Mouse (Mus musculus): ENCODE results near the gene Tssk4. TPM values are rescaled to one million over a fixed set of nuclear protein-coding genes. Genes with fewer than 3 reads are reported as not detected.

The Tssk4 gene
- polyA plus RNA-seq, 1 experiment from 2014 or later = 0.24 TPM

DNA sequence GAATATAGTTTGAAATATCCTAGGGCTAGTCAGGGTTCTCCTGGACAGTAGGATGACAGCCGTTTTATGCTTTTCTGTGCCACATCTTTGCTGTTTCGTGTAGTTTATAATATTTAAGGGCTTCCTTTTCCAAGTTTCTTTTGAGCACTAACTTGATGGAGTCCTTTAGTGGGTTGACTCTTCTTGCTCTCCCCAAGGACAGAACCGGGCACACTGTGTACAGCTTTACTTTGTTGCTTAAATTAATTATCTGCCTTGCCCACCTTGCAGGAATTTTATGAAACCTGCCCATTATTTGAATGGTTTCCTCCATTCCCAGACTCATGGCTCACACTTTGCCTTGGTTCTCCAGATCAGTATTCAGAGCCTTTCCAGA lies 32.1 kb downstream of the Tssk4 start:
- Histone ChIP-seq H3K4me1 (ENCODE audit: control insufficient read depth, insufficient read depth, low read length) (peaks cover 3% of the 10 kb centered on the region; the same call in 1 of the 2 replicates), H3K4me2 (ENCODE audit: low read depth, low read length) (peak overlapping the region; percentile 47), H3K9me3 (ENCODE audit: control insufficient read depth, low read length) (no peaks in the 10 kb centered on the region), H3K27ac (ENCODE audit: low read depth, low read length) (peak overlapping the region; percentile 6; the same call in 1 of the 2 replicates), H3K27me3 (ENCODE audit: control insufficient read depth, insufficient read depth, low read length) (no peaks in the 10 kb centered on the region), H3K9ac (replicated peaks; ENCODE audit: low read depth, low read length) (peak overlapping the region; percentile 17; the same call in 1 of the 2 replicates), H3K36me3 (ENCODE audit: control insufficient read depth, insufficient read depth, low read length) (peaks cover 14% of the 10 kb centered on the region), H3K4me3 (ENCODE audit: low read depth, low read length) (peak overlapping the region; percentile 65)
- ATAC-seq (ENCODE audit: low read depth) = peak; percentile 52
- 11% methylated on average over 3 of the region's 3 CpGs for WGBS

DNA sequence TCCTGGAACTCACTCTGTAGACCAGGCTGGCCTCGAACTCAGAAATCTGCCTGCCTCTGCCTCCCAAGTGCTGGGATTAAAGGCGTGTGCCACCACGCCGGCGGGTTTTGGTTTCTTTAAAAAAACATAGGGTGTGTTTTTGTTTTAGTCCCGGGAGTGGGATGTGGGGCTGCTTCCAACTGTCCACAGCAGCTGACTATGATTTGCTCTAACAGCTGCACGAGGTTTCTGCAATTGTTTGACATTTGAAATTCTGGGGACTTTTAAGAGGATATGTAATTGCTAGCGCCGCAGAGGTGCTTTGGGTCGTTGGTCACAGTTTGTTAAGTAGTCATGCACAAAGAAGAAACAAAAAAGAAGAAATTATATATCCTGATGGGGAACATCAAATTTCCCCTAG lies 39.4 kb downstream of the Tssk4 start:
- no peaks in the 10 kb centered on the region for H3K9me3 ChIP-seq (ENCODE audit: control insufficient read depth, low read length)
- H3K4me1 ChIP-seq (ENCODE audit: control insufficient read depth, insufficient read depth, low read length) = no peaks in the 10 kb centered on the region
- ATAC-seq (ENCODE audit: low read depth) = no peak

DNA sequence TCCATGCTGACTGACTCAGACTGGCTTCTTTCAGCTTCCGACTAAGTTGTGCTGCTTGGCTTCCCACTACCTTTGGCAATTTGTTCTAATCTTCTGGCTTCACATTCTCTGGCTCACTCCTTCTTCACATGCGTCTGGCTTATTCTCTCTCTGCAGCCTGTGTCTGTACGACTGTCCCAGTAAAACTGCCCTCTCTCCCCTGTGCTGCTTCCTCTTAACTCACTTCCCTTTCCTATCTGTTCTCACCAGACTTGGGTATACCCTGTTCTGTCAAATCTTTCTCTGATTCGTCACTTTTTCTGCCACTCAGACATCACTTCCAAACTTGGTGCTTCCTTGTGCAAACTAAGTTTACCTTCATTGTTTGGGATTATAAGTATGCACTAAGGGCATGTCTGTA lies 47.2 kb downstream of the Tssk4 start:
- H3K4me1 ChIP-seq (ENCODE audit: control insufficient read depth, insufficient read depth, low read length) = no peaks in the 10 kb centered on the region
- no peaks in the 10 kb centered on the region for H3K36me3 ChIP-seq (ENCODE audit: control insufficient read depth, insufficient read depth, low read length)
- ATAC-seq (ENCODE audit: low read depth) = no peak
- H3K27me3 ChIP-seq (ENCODE audit: control insufficient read depth, insufficient read depth, low read length) = no peaks in the 10 kb centered on the region
- no peak overlapping the region for H3K4me3 ChIP-seq (ENCODE audit: low read depth, low read length)
- no peak overlapping the region for H3K9ac ChIP-seq (replicated peaks; ENCODE audit: low read depth, low read length)
- no peak overlapping the region for H3K27ac ChIP-seq (ENCODE audit: low read depth, low read length)
- H3K9me3 ChIP-seq (ENCODE audit: control insufficient read depth, low read length) = no peaks in the 10 kb centered on the region
- H3K4me2 ChIP-seq (ENCODE audit: low read depth, low read length) = no peak overlapping the region
- 87% methylated on average over 4 of the region's 4 CpGs for WGBS

More for the DNA sequence above, 39.4 kb downstream of the Tssk4 start:
- no peak overlapping the region for H3K27ac ChIP-seq (ENCODE audit: low read depth, low read length)
- H3K27me3 ChIP-seq (ENCODE audit: control insufficient read depth, insufficient read depth, low read length) = no peaks in the 10 kb centered on the region
- H3K4me3 ChIP-seq (ENCODE audit: low read depth, low read length) = no peak overlapping the region
- no peak overlapping the region for H3K9ac ChIP-seq (replicated peaks; ENCODE audit: low read depth, low read length)
- 86% methylated on average over 10 of the region's 10 CpGs for WGBS
- no peak overlapping the region for H3K4me2 ChIP-seq (ENCODE audit: low read depth, low read length)
- no peaks in the 10 kb centered on the region for H3K36me3 ChIP-seq (ENCODE audit: control insufficient read depth, insufficient read depth, low read length)

DNA sequence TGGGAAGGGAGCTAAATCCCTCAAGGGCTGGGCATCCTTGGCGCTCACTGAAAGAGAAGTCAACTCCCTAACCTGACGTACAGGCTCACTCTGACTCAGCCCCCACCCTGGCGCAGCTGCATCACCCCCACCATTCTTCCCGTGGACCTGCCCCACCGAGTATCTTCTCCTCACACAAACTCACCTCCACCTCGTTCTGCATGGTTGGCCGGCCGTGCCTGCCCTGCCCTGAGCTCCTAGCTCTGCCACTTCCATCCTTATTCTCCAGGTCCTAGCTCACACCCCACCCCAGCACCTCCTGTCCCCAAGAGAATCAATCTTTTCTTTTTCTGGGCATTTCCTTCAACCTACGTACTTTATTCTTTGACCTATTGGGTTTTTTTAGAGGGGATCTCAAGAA lies 51.1 kb downstream of the Tssk4 start:
- H3K4me1 ChIP-seq (ENCODE audit: control insufficient read depth, insufficient read depth, low read length) = no peaks in the 10 kb centered on the region
- WGBS = 75% methylated on average over 9 of the region's 9 CpGs

More for the DNA sequence above, 51.1 kb downstream of the Tssk4 start:
- H3K9me3 ChIP-seq (ENCODE audit: control insufficient read depth, low read length) = no peaks in the 10 kb centered on the region
- no peak overlapping the region for H3K9ac ChIP-seq (replicated peaks; ENCODE audit: low read depth, low read length)
- ATAC-seq (ENCODE audit: low read depth) = no peak
- no peaks in the 10 kb centered on the region for H3K36me3 ChIP-seq (ENCODE audit: control insufficient read depth, insufficient read depth, low read length)
- H3K4me3 ChIP-seq (ENCODE audit: low read depth, low read length) = no peak overlapping the region
- H3K27ac ChIP-seq (ENCODE audit: low read depth, low read length) = no peak overlapping the region
- no peaks in the 10 kb centered on the region for H3K27me3 ChIP-seq (ENCODE audit: control insufficient read depth, insufficient read depth, low read length)
- H3K4me2 ChIP-seq (ENCODE audit: low read depth, low read length) = no peak overlapping the region

Other genes with a start within 250 kb of the Tssk4 start
- 7.6 and 16.7 TPM in 2 replicates for gene Dhrs4, start 171.4 kb upstream of the Tssk4 start, polyA plus RNA-seq (2014; fragmentation: Nextera tagmentation; extraction: Ambion mirVana)
- 28.5 and 46.2 TPM in 2 replicates for gene Carmil3, start 159.5 kb upstream of the Tssk4 start, polyA plus RNA-seq (2014; fragmentation: Nextera tagmentation; extraction: Ambion mirVana)
- 13.3 and 16.3 TPM in 2 replicates for gene Cpne6, start 139.7 kb upstream of the Tssk4 start, polyA plus RNA-seq (2014; fragmentation: Nextera tagmentation; extraction: Ambion mirVana)
- 0.13 and 0.20 TPM in 2 replicates for gene Nrl, start 125.2 kb upstream of the Tssk4 start, polyA plus RNA-seq (2014; fragmentation: Nextera tagmentation; extraction: Ambion mirVana)
- 17.6 and 19.5 TPM in 2 replicates for gene Pck2, start 109.9 kb upstream of the Tssk4 start, polyA plus RNA-seq (2014; fragmentation: Nextera tagmentation; extraction: Ambion mirVana)
- 112 and 114 TPM in 2 replicates for gene Dcaf11, start 90.2 kb upstream of the Tssk4 start, polyA plus RNA-seq (2014; fragmentation: Nextera tagmentation; extraction: Ambion mirVana)
- gene A730061H03Rik, start 89.8 kb upstream of the Tssk4 start, polyA plus RNA-seq (2014; fragmentation: Nextera tagmentation; extraction: Ambion mirVana) = 1.5 TPM in 1 of 2 replicates, not detected in the other
- gene Fitm1, start 74.6 kb upstream of the Tssk4 start, polyA plus RNA-seq (2014; fragmentation: Nextera tagmentation; extraction: Ambion mirVana) = 0.58 TPM in 1 of 2 replicates, not detected in the other
- gene Psme1, start 72.1 kb upstream of the Tssk4 start, polyA plus RNA-seq (2014; fragmentation: Nextera tagmentation; extraction: Ambion mirVana) = 200 and 226 TPM in 2 replicates
- gene Emc9, start 64.9 kb upstream of the Tssk4 start, polyA plus RNA-seq (2014; fragmentation: Nextera tagmentation; extraction: Ambion mirVana) = 38.9 and 48.8 TPM in 2 replicates
- gene Psme2, start 59.1 kb upstream of the Tssk4 start, polyA plus RNA-seq (2014; fragmentation: Nextera tagmentation; extraction: Ambion mirVana) = 162 and 184 TPM in 2 replicates
- 12.3 and 18.8 TPM in 2 replicates for gene Rnf31, start 58.5 kb upstream of the Tssk4 start, polyA plus RNA-seq (2014; fragmentation: Nextera tagmentation; extraction: Ambion mirVana)
- gene Irf9, start 46.6 kb upstream of the Tssk4 start, polyA plus RNA-seq (2014; fragmentation: Nextera tagmentation; extraction: Ambion mirVana) = 6.6 and 8.6 TPM in 2 replicates
- gene Rec8, start 32.1 kb upstream of the Tssk4 start, polyA plus RNA-seq (2014; fragmentation: Nextera tagmentation; extraction: Ambion mirVana) = 7.0 and 9.3 TPM in 2 replicates
- 109 and 110 TPM in 2 replicates for gene Ipo4, start 14.2 kb upstream of the Tssk4 start, polyA plus RNA-seq (2014; fragmentation: Nextera tagmentation; extraction: Ambion mirVana)
- gene Gm49378, start 12.3 kb upstream of the Tssk4 start, polyA plus RNA-seq (2014; fragmentation: Nextera tagmentation; extraction: Ambion mirVana) = 2.9 TPM in 2 replicates
- 55.9 and 66.9 TPM in 2 replicates for gene Tm9sf1, start 6.4 kb upstream of the Tssk4 start, polyA plus RNA-seq (2014; fragmentation: Nextera tagmentation; extraction: Ambion mirVana)
- gene Mdp1, start 10.3 kb downstream of the Tssk4 start, polyA plus RNA-seq (2014; fragmentation: Nextera tagmentation; extraction: Ambion mirVana) = 69.0 and 75.5 TPM in 2 replicates
- 42.5 and 43.7 TPM in 2 replicates for gene Gmpr2, start 21.8 kb downstream of the Tssk4 start, polyA plus RNA-seq (2014; fragmentation: Nextera tagmentation; extraction: Ambion mirVana)
- gene Nedd8, start 21.9 kb downstream of the Tssk4 start, polyA plus RNA-seq (2014; fragmentation: Nextera tagmentation; extraction: Ambion mirVana) = 550 and 603 TPM in 2 replicates
- 28.3 and 28.6 TPM in 2 replicates for gene Tinf2, start 31.6 kb downstream of the Tssk4 start, polyA plus RNA-seq (2014; fragmentation: Nextera tagmentation; extraction: Ambion mirVana)
- 0.11 and 0.33 TPM in 2 replicates for gene Tgm1, start 63.7 kb downstream of the Tssk4 start, polyA plus RNA-seq (2014; fragmentation: Nextera tagmentation; extraction: Ambion mirVana)
- gene Rabggta, start 72.1 kb downstream of the Tssk4 start, polyA plus RNA-seq (2014; fragmentation: Nextera tagmentation; extraction: Ambion mirVana) = 47.1 and 59.2 TPM in 2 replicates
- gene Dhrs1, start 95.5 kb downstream of the Tssk4 start, polyA plus RNA-seq (2014; fragmentation: Nextera tagmentation; extraction: Ambion mirVana) = 73.6 and 75.5 TPM in 2 replicates
- gene Nop9, start 95.5 kb downstream of the Tssk4 start, polyA plus RNA-seq (2014; fragmentation: Nextera tagmentation; extraction: Ambion mirVana) = 27.4 and 30.1 TPM in 2 replicates
- not detected in 2 replicates for gene Cideb, start 108.3 kb downstream of the Tssk4 start, polyA plus RNA-seq (2014; fragmentation: Nextera tagmentation; extraction: Ambion mirVana)
- 0.27 and 0.59 TPM in 2 replicates for gene Ltb4r2, start 111.2 kb downstream of the Tssk4 start, polyA plus RNA-seq (2014; fragmentation: Nextera tagmentation; extraction: Ambion mirVana)
- 0.19 and 0.24 TPM in 2 replicates for gene Ltb4r1, start 115.8 kb downstream of the Tssk4 start, polyA plus RNA-seq (2014; fragmentation: Nextera tagmentation; extraction: Ambion mirVana)
- 1.9 and 3.9 TPM in 2 replicates for gene Adcy4, start 133.9 kb downstream of the Tssk4 start, polyA plus RNA-seq (2014; fragmentation: Nextera tagmentation; extraction: Ambion mirVana)
- gene Ripk3, start 138.7 kb downstream of the Tssk4 start, polyA plus RNA-seq (2014; fragmentation: Nextera tagmentation; extraction: Ambion mirVana) = 1.9 and 2.2 TPM in 2 replicates
- 5.5 and 10.4 TPM in 2 replicates for gene Nfatc4, start 173.0 kb downstream of the Tssk4 start, polyA plus RNA-seq (2014; fragmentation: Nextera tagmentation; extraction: Ambion mirVana)
- gene Nynrin, start 203.8 kb downstream of the Tssk4 start, polyA plus RNA-seq (2014; fragmentation: Nextera tagmentation; extraction: Ambion mirVana) = 5.8 and 10.2 TPM in 2 replicates
- gene Cbln3, start 234.2 kb downstream of the Tssk4 start, polyA plus RNA-seq (2014; fragmentation: Nextera tagmentation; extraction: Ambion mirVana) = 0.24 and 0.91 TPM in 2 replicates
- 5.9 and 7.3 TPM in 2 replicates for gene Khnyn, start 234.8 kb downstream of the Tssk4 start, polyA plus RNA-seq (2014; fragmentation: Nextera tagmentation; extraction: Ambion mirVana)

All from neural tube, embryonic 14.5 days (tissue).